Mouse (Mus musculus): ENCODE measurements around the gene Srpk2.
"Not testable (repeated sequence)": the region's sequence is repeated elsewhere in the genome, so short reads cannot be mapped to it uniquely, and the experiment has no call there.

Srpk2 gene

GRCm38 (mm10) chr5:23616270-23617103 lies 67.9 kb downstream of the Srpk2 start:
- in situ Hi-C loops (cut with MboI; ENCODE audit: low sequenced_read_pairs): no loop called here

GRCm38 (mm10) chr5:23615586-23616269 lies 68.7 kb downstream of the Srpk2 start:
- in situ Hi-C loops (cut with MboI; ENCODE audit: low sequenced_read_pairs): no loop called here

- in situ Hi-C loops (cut with MboI; ENCODE audit: low sequenced_read_pairs): no loop called here
Observed at GRCm38 (mm10) chr5:23612856-23613255, 71.6 kb downstream of the Srpk2 start.

GRCm38 (mm10) chr5:23604036-23604705 lies 80.2 kb downstream of the Srpk2 start:
- in situ Hi-C loops (cut with MboI; ENCODE audit: low sequenced_read_pairs): no loop called here

GRCm38 (mm10) chr5:23599750-23600537 lies 84.5 kb downstream of the Srpk2 start:
- in situ Hi-C loops (cut with MboI; ENCODE audit: low sequenced_read_pairs): no loop called here

- in situ Hi-C loops (cut with MboI; ENCODE audit: low sequenced_read_pairs): no loop called here
Observed at GRCm38 (mm10) chr5:23599171-23599570, 85.2 kb downstream of the Srpk2 start.

GRCm38 (mm10) chr5:23598491-23598890 lies 85.9 kb downstream of the Srpk2 start:
- in situ Hi-C loops (cut with MboI; ENCODE audit: low sequenced_read_pairs): no loop called here

- in situ Hi-C loops (cut with MboI; ENCODE audit: low sequenced_read_pairs): no loop called here
Observed at GRCm38 (mm10) chr5:23597999-23598398, 86.4 kb downstream of the Srpk2 start.

- in situ Hi-C loops (cut with MboI; ENCODE audit: low sequenced_read_pairs): no loop called here
Observed at GRCm38 (mm10) chr5:23597260-23597864, 87.1 kb downstream of the Srpk2 start.

GRCm38 (mm10) chr5:23596326-23596965 lies 88.0 kb downstream of the Srpk2 start:
- in situ Hi-C loops (cut with MboI; ENCODE audit: low sequenced_read_pairs): no loop called here

- in situ Hi-C loops (cut with MboI; ENCODE audit: low sequenced_read_pairs): not testable (repeated sequence)
Observed at GRCm38 (mm10) chr5:23590298-23590697, 94.1 kb downstream of the Srpk2 start.

- in situ Hi-C loops (cut with MboI; ENCODE audit: low sequenced_read_pairs): no loop called here
Observed at GRCm38 (mm10) chr5:23587614-23588013, 96.8 kb downstream of the Srpk2 start.

GRCm38 (mm10) chr5:23586531-23587453 lies 97.6 kb downstream of the Srpk2 start:
- in situ Hi-C loops (cut with MboI; ENCODE audit: low sequenced_read_pairs): no loop called here

- in situ Hi-C loops (cut with MboI; ENCODE audit: low sequenced_read_pairs): no loop called here
Observed at GRCm38 (mm10) chr5:23581484-23582060, 102.8 kb downstream of the Srpk2 start.

GRCm38 (mm10) chr5:23579120-23579880 lies 105.1 kb downstream of the Srpk2 start:
- in situ Hi-C loops (cut with MboI; ENCODE audit: low sequenced_read_pairs): no loop called here

GRCm38 (mm10) chr5:23578322-23578957 lies 106.0 kb downstream of the Srpk2 start:
- in situ Hi-C loops (cut with MboI; ENCODE audit: low sequenced_read_pairs): no loop called here

- in situ Hi-C loops (cut with MboI; ENCODE audit: low sequenced_read_pairs): no loop called here
Observed at GRCm38 (mm10) chr5:23577847-23578246, 106.6 kb downstream of the Srpk2 start.

Data from CH12F3 (cell line).